In genomic region chr12:9585085-9585453, GRCm38 (mm10) we compare ENCODE assay signal across 8 mouse cellular contexts. TPM values are rescaled to one million over a fixed set of nuclear protein-coding genes. Genes with fewer than 3 reads are reported as not detected.
A peak's percentile ranks its signal among the peaks of the same experiment; 100 is the strongest.
DNase-seq lines count a peak whose midpoint lies in the region; ATAC-seq and TF ChIP-seq lines count a peak whose summit lies in the region.

No protein-coding gene starts in this region.

- no peak overlapping the region for H3K27ac ChIP-seq in heart, postnatal 0 days (ENCODE audit: low read depth)
- no peak overlapping the region for H3K27ac ChIP-seq in cortical plate, adult 2 months (ENCODE audit: insufficient read depth, low read length)
- no peak overlapping the region for H3K27ac ChIP-seq in hindbrain, embryonic 13.5 days
- H3K27ac ChIP-seq in midbrain, embryonic 14.5 days (replicated peaks; ENCODE audit: low read depth, low read length), result no peak overlapping the region

- peak overlapping the region; percentile 64 for H3K4me2 ChIP-seq in heart, postnatal 0 days (ENCODE audit: low read depth, low read length)
- H3K4me2 ChIP-seq in hindbrain, embryonic 13.5 days, result peak overlapping the region; percentile 61
- H3K4me2 ChIP-seq in midbrain, embryonic 14.5 days (ENCODE audit: low read length), result peak overlapping the region; percentile 62

- H3K9ac ChIP-seq in heart, postnatal 0 days (replicated peaks; ENCODE audit: low read depth, low read length), result peak overlapping the region; percentile 13; the same call in 1 of the 2 replicates
- peak overlapping the region; percentile 58 for H3K9ac ChIP-seq in hindbrain, embryonic 13.5 days
- peak overlapping the region; percentile 57; the same call in 1 of the 2 replicates for H3K9ac ChIP-seq in midbrain, embryonic 14.5 days (replicated peaks; ENCODE audit: low read length)

- ATAC-seq in heart, postnatal 0 days (ENCODE audit: insufficient read depth, low read depth), result 0 out of 2 replicates have a peak, but pooled peaks have one; percentile 15
- ATAC-seq in hindbrain, embryonic 13.5 days (ENCODE audit: low FRiP score), result peak; percentile 57
- ATAC-seq in midbrain, embryonic 14.5 days (ENCODE audit: low FRiP score, low TSS enrichment), result peak; percentile 55; the same call in 1 of the 2 replicates

- H3K27me3 ChIP-seq in heart, postnatal 0 days (ENCODE audit: control insufficient read depth, insufficient read depth, low read length), result peaks cover 42% of the 10 kb centered on the region
- H3K27me3 ChIP-seq in hindbrain, embryonic 13.5 days, result peaks cover 59% of the 10 kb centered on the region
- H3K27me3 ChIP-seq in midbrain, embryonic 14.5 days (ENCODE audit: control insufficient read depth, insufficient read depth, low read length), result peaks cover 43% of the 10 kb centered on the region

- TF ChIP-seq POLR2A in cortical plate, adult 2 months (IDR thresholded peaks at IDR 0.05; ENCODE audit: extremely low read depth, insufficient read depth, low read length), result no peak

- no peak for DNase-seq in heart, postnatal 0 days (ENCODE audit: low spot score)
- no peak for DNase-seq in heart, adult 8-10 months (ENCODE audit: low spot score)
- no peak for DNase-seq in midbrain, embryonic 14.5 days
- DNase-seq in spleen, adult 18-20 months, result no peak
- no peak for DNase-seq in cerebellum, adult 9-11 months
- DNase-seq in Muller cell, postnatal 12 days (ENCODE audit: inconsistent ontology term), result no peak

- no peak for TF ChIP-seq EP300 in heart, postnatal 0 days (IDR thresholded peaks at IDR 0.05; ENCODE audit: low read depth)

- H3K9me3 ChIP-seq in heart, postnatal 0 days (replicated peaks; ENCODE audit: control insufficient read depth, low read length), result no peaks in the 10 kb centered on the region
- no peaks in the 10 kb centered on the region for H3K9me3 ChIP-seq in hindbrain, embryonic 13.5 days
- H3K9me3 ChIP-seq in midbrain, embryonic 14.5 days (ENCODE audit: control insufficient read depth, low read length), result no peaks in the 10 kb centered on the region

- no peak for TF ChIP-seq CTCF in heart, postnatal 0 days (IDR thresholded peaks at IDR 0.05; ENCODE audit: low read depth)
- no peak for TF ChIP-seq CTCF in cortical plate, adult 2 months (IDR thresholded peaks at IDR 0.05; ENCODE audit: extremely low read depth, insufficient read depth, low read length)

- H3K4me1 ChIP-seq in heart, postnatal 0 days (ENCODE audit: control insufficient read depth, insufficient read depth), result peaks cover 3% of the 10 kb centered on the region; the same call in 1 of the 2 replicates
- H3K4me1 ChIP-seq in cortical plate, adult 2 months (ENCODE audit: control insufficient read depth, insufficient read depth, low read length), result no peaks in the 10 kb centered on the region
- peaks cover 23% of the 10 kb centered on the region for H3K4me1 ChIP-seq in hindbrain, embryonic 13.5 days (replicated peaks)
- peaks cover 9% of the 10 kb centered on the region; the same call in 1 of the 2 replicates for H3K4me1 ChIP-seq in midbrain, embryonic 14.5 days (ENCODE audit: control insufficient read depth, insufficient read depth, low read length)

- 3% methylated on average over 7 of the region's 7 CpGs for WGBS in heart, postnatal 0 days
- 3% methylated on average over 7 of the region's 7 CpGs for WGBS in hindbrain, embryonic 13.5 days
- WGBS in midbrain, embryonic 14.5 days, result 3% methylated on average over 7 of the region's 7 CpGs

- H3K36me3 ChIP-seq in heart, postnatal 0 days (replicated peaks; ENCODE audit: control insufficient read depth, insufficient read depth, low read length), result no peaks in the 10 kb centered on the region
- H3K36me3 ChIP-seq in hindbrain, embryonic 13.5 days, result no peaks in the 10 kb centered on the region
- no peaks in the 10 kb centered on the region for H3K36me3 ChIP-seq in midbrain, embryonic 14.5 days (ENCODE audit: control insufficient read depth, insufficient read depth, low read length)

- H3K4me3 ChIP-seq in heart, postnatal 0 days (ENCODE audit: low read depth, low read length), result peak overlapping the region; percentile 44
- H3K4me3 ChIP-seq in cortical plate, adult 2 months (ENCODE audit: insufficient read depth, low read length), result peak overlapping the region; percentile 39
- H3K4me3 ChIP-seq in hindbrain, embryonic 13.5 days, result peak overlapping the region; percentile 46
- peak overlapping the region; percentile 47 for H3K4me3 ChIP-seq in midbrain, embryonic 14.5 days (replicated peaks; ENCODE audit: low read depth, low read length)

RNA-seq across cellular contexts. Expression of gene Osr1, which starts 15.2 kb away (rescaled TPM):
- total RNA-seq in heart, postnatal 0 days (2014; rRNA removed; ENCODE audit: low replicate concordance), result 18.7 and 28.1 TPM in 2 replicates
- polyA plus RNA-seq in heart, postnatal 0 days (2015; fragmentation: Nextera tagmentation; extraction: Ambion mirVana), result 3.1 and 5.1 TPM in 2 replicates
- total RNA-seq in heart, adult 8-10 months (2022), result 1 to 10 TPM; 2.2 to 4.3 (median 3.5) TPM
- polyA plus RNA-seq in cortical plate, adult 2 months (2012; rRNA removed), result 3.9 and 4.3 TPM in 2 replicates
- 10.4 and 11.8 TPM in 2 replicates for polyA plus RNA-seq in hindbrain, embryonic 13.5 days (2015; fragmentation: Nextera tagmentation; extraction: Ambion mirVana)
- 0.42 and 8.2 TPM in 2 replicates for polyA plus RNA-seq in midbrain, embryonic 14.5 days (2014; fragmentation: Nextera tagmentation; extraction: Ambion mirVana)
